Mouse (Mus musculus) lung, postnatal 0 days (tissue): ENCODE measurements around the gene Sash3. TPM values are rescaled to one million over a fixed set of nuclear protein-coding genes. Genes with fewer than 3 reads are reported as not detected.
A peak's percentile ranks its signal among the peaks of the same experiment; 100 is the strongest.

ENCODE experiments used
- ATAC-seq: fragments of 200-750 bp; cut with Nextera tagmentation; 2 replicates; pipeline ENCODE4 v1.8.0; 2017; ENCODE audit warnings: moderate library complexity
- DNase-seq: peaks from one replicate; pipeline ENCODE4 v3.0.0-alpha.2; 2016; ENCODE audit warnings: low spot score
- H3K27ac ChIP-seq: fragments of 300-500 bp; sonication (generic); 2 replicates; pipeline ENCODE4 v1.5.1; 2014; ENCODE audit warnings: antibody characterized with exemption, mild to moderate bottlenecking, low read length, mixed read lengths
- H3K27me3 ChIP-seq: fragments of 300-500 bp; sonication (generic); replicated peaks from 2 replicates; pipeline ENCODE4 v1.6.1; 2014; ENCODE audit warnings: low read length, mixed read lengths; ENCODE audit not compliant: insufficient read depth
- H3K36me3 ChIP-seq: fragments of 300-500 bp; sonication (generic); 2 replicates; pipeline ENCODE4 v1.6.1; 2014; ENCODE audit warnings: low read length, mixed read lengths; ENCODE audit not compliant: insufficient read depth
- H3K4me1 ChIP-seq: fragments of 300-500 bp; sonication (generic); 2 replicates; pipeline ENCODE4 v1.6.1; 2014; ENCODE audit warnings: antibody characterized with exemption, low read depth, low read length, mixed read lengths; ENCODE audit not compliant: insufficient read depth
- H3K4me2 ChIP-seq: fragments of 300-500 bp; sonication (generic); replicated peaks from 2 replicates; pipeline ENCODE4 v1.6.1; 2014; ENCODE audit warnings: low read depth, mild to moderate bottlenecking, low read length, moderate library complexity, mixed read lengths
- H3K4me3 ChIP-seq: fragments of 300-500 bp; sonication (generic); 2 replicates; pipeline ENCODE4 v1.5.1; 2014; ENCODE audit warnings: low read depth, low read length
- H3K9ac ChIP-seq: fragments of 300-500 bp; sonication (generic); replicated peaks from 2 replicates; pipeline ENCODE4 v1.6.1; 2014; ENCODE audit warnings: low read depth, mild to moderate bottlenecking
- H3K9me3 ChIP-seq: fragments of 300-500 bp; sonication (generic); 2 replicates; pipeline ENCODE4 v1.6.1; 2016; ENCODE audit warnings: low read length, mixed read lengths
- CTCF ChIP-seq: IDR thresholded peaks from 2 replicates; pipeline ENCODE4 v1.5.1; 2016; ENCODE audit warnings: antibody characterized with exemption, mild to moderate bottlenecking
- EP300 ChIP-seq: IDR thresholded peaks from 2 replicates; pipeline ENCODE4 v1.6.1; 2016; ENCODE audit warnings: antibody characterized with exemption, mild to moderate bottlenecking, control low read depth
- whole genome bisulfite sequencing: fragments of 180-500 bp; shearing (Covaris S2); extraction: QIAGEN DNeasy Blood & Tissue Kit; methylation state at CpG from one replicate; pipeline ENCODE4 v1.1.7; 2014; 5-methylcytosine and 5-hydroxymethylcytosine counted together
- polyA plus RNA-seq: library from polyadenylated mRNA; unstranded; fragments of >200 nt; fragmentation: Nextera tagmentation; extraction: Ambion mirVana; gene quantifications from 2 replicates; pipeline ENCODE4 v1.2.1, GENCODE M21; 2015

The Sash3 gene
- polyA plus RNA-seq = 4.5 and 4.8 TPM in 2 replicates

- H3K4me1 ChIP-seq = no peaks in the 10 kb centered on the region
- DNase-seq = peak; percentile 18
- no peak within 1 kb of the TSS for H3K4me2 ChIP-seq
- 72% methylated on average over 4 of the region's 4 CpGs for WGBS
- H3K9ac ChIP-seq = no peak within 1 kb of the TSS
- H3K9me3 ChIP-seq = no peaks in the 10 kb centered on the region
- TF ChIP-seq EP300 (no peak), CTCF (no peak)
- H3K36me3 ChIP-seq = no peaks in the 10 kb centered on the region
- no peak within 1 kb of the TSS for H3K27ac ChIP-seq
- H3K27me3 ChIP-seq = no peaks in the 10 kb centered on the region
- no peak within 1 kb of the TSS for H3K4me3 ChIP-seq
- no peak for ATAC-seq
Measured at GRCm38 (mm10) chrX:48146262-48146661, at the start of gene Sash3. Sash3 (plus strand) TSS chrX:48146436.

GRCm38 (mm10) chrX:48096580-48096979 is 49.7 kb upstream of the Sash3 start:
- WGBS = 64% methylated on average over 8 of the region's 8 CpGs
- no peaks in the 10 kb centered on the region for H3K27me3 ChIP-seq
- DNase-seq = no peak
- no peak overlapping the region for H3K4me3 ChIP-seq
- no peaks in the 10 kb centered on the region for H3K36me3 ChIP-seq
- ATAC-seq = no peak
- no peaks in the 10 kb centered on the region for H3K4me1 ChIP-seq
- TF ChIP-seq EP300 = no peak
- TF ChIP-seq CTCF = no peak
- no peak overlapping the region for H3K9ac ChIP-seq
- no peaks in the 10 kb centered on the region for H3K9me3 ChIP-seq
- H3K27ac ChIP-seq = no peak overlapping the region
- H3K4me2 ChIP-seq = no peak overlapping the region

- peak; percentile 40 for ATAC-seq
- H3K27ac ChIP-seq = no peak overlapping the region
- TF ChIP-seq CTCF (no peak), EP300 (no peak)
Measured at GRCm38 (mm10) chrX:48098470-48099129, 47.6 kb upstream of the Sash3 start.

GRCm38 (mm10) chrX:48099871-48100270 is 46.4 kb upstream of the Sash3 start:
- H3K4me1 ChIP-seq = no peaks in the 10 kb centered on the region
- no peak for TF ChIP-seq EP300
- peak; percentile 64 for TF ChIP-seq CTCF
- ATAC-seq (no peak), DNase-seq (peak; percentile 8)
- no peak overlapping the region for H3K9ac ChIP-seq
- H3K4me2 ChIP-seq = no peak overlapping the region
- H3K4me3 ChIP-seq = no peak overlapping the region
- H3K27me3 ChIP-seq = no peaks in the 10 kb centered on the region
- no peaks in the 10 kb centered on the region for H3K9me3 ChIP-seq
- WGBS = 22% methylated on average over 1 of the region's 1 CpGs
- H3K36me3 ChIP-seq = no peaks in the 10 kb centered on the region
- no peak overlapping the region for H3K27ac ChIP-seq

More at GRCm38 (mm10) chrX:48098470-48099129, 47.6 kb upstream of the Sash3 start:
- no peaks in the 10 kb centered on the region for H3K4me1 ChIP-seq
- H3K4me2 ChIP-seq = no peak overlapping the region
- DNase-seq = peak; percentile 9
- H3K9ac ChIP-seq = no peak overlapping the region
- H3K36me3 ChIP-seq = no peaks in the 10 kb centered on the region
- H3K27me3 ChIP-seq = no peaks in the 10 kb centered on the region
- 74% methylated on average over 9 of the region's 9 CpGs for WGBS
- H3K4me3 ChIP-seq = no peak overlapping the region
- H3K9me3 ChIP-seq = no peaks in the 10 kb centered on the region

- Histone ChIP-seq H3K27ac (no peak overlapping the region), H3K4me3 (no peak overlapping the region), H3K36me3 (no peaks in the 10 kb centered on the region), H3K9ac (no peak overlapping the region), H3K9me3 (no peaks in the 10 kb centered on the region), H3K4me1 (no peaks in the 10 kb centered on the region), H3K27me3 (no peaks in the 10 kb centered on the region), H3K4me2 (no peak overlapping the region)
- TF ChIP-seq EP300 (no peak), CTCF (no peak)
- 84% methylated on average over 3 of the region's 3 CpGs for WGBS
- ATAC-seq (no peak), DNase-seq (no peak)
Measured at GRCm38 (mm10) chrX:48103256-48103655, 43.0 kb upstream of the Sash3 start.

GRCm38 (mm10) chrX:48104736-48105441 is 41.3 kb upstream of the Sash3 start:
- Histone ChIP-seq H3K9ac (no peak overlapping the region), H3K4me3 (no peak overlapping the region), H3K4me1 (no peaks in the 10 kb centered on the region), H3K4me2 (no peak overlapping the region), H3K9me3 (no peaks in the 10 kb centered on the region), H3K36me3 (no peaks in the 10 kb centered on the region), H3K27me3 (no peaks in the 10 kb centered on the region), H3K27ac (no peak overlapping the region)
- WGBS = 67% methylated on average over 7 of the region's 7 CpGs
- DNase-seq (no peak), ATAC-seq (no peak)
- TF ChIP-seq CTCF (no peak), EP300 (no peak)
